Mouse (Mus musculus): ENCODE results near the gene Tas1r1. TPM values are rescaled to one million over a fixed set of nuclear protein-coding genes. Genes with fewer than 3 reads are reported as not detected.
A peak's percentile ranks its signal among the peaks of the same experiment; 100 is the strongest.

The Tas1r1 gene
- polyA plus RNA-seq, 1 experiment: 0.10 TPM

- H3K4me1 ChIP-seq (ENCODE audit: control insufficient read depth, insufficient read depth, low read length): peaks cover 21% of the 10 kb centered on the region
- peak overlapping the region; percentile 86 for H3K4me3 ChIP-seq (replicated peaks; ENCODE audit: insufficient read depth, low read depth, low read length)
- no peak overlapping the region for H3K27ac ChIP-seq (ENCODE audit: insufficient read depth, low read length)
- H3K27me3 ChIP-seq (ENCODE audit: control insufficient read depth, insufficient read depth, low read length): no peaks in the 10 kb centered on the region
- no peak for TF ChIP-seq POLR2A (IDR thresholded peaks at IDR 0.05; ENCODE audit: borderline replicate concordance, insufficient read depth, low read length)
- TF ChIP-seq CTCF (IDR thresholded peaks at IDR 0.05; ENCODE audit: borderline replicate concordance, insufficient read depth, low read depth, low read length): no peak
- WGBS: 52% methylated on average over 15 of the region's 15 CpGs
- no peak for DNase-seq
Observed at GRCm38 (mm10) chr4:152028456-152028855, 9.9 kb downstream of the Tas1r1 start.

GRCm38 (mm10) chr4:152027524-152027923 lies 10.8 kb downstream of the Tas1r1 start, which contains the start of gene Zbtb48:
Gene Zbtb48 (minus strand): TSS chr4:152027671.
- H3K4me3 ChIP-seq (replicated peaks; ENCODE audit: insufficient read depth, low read depth, low read length): peak within 1 kb of the TSS; percentile 86
- TF ChIP-seq CTCF (IDR thresholded peaks at IDR 0.05; ENCODE audit: borderline replicate concordance, insufficient read depth, low read depth, low read length) (no peak), POLR2A (IDR thresholded peaks at IDR 0.05; ENCODE audit: borderline replicate concordance, insufficient read depth, low read length) (peak; percentile 91)
- peak; percentile 95 to 98 for DNase-seq
- WGBS: 1% methylated on average over 35 of the region's 35 CpGs
- peaks cover 27% of the 10 kb centered on the region for H3K4me1 ChIP-seq (ENCODE audit: control insufficient read depth, insufficient read depth, low read length)
- no peaks in the 10 kb centered on the region for H3K27me3 ChIP-seq (ENCODE audit: control insufficient read depth, insufficient read depth, low read length)
- H3K27ac ChIP-seq (ENCODE audit: insufficient read depth, low read length): peak within 1 kb of the TSS; percentile 55

- Histone ChIP-seq H3K27ac (ENCODE audit: insufficient read depth, low read length) (peak overlapping the region; percentile 55), H3K4me1 (ENCODE audit: control insufficient read depth, insufficient read depth, low read length) (peaks cover 30% of the 10 kb centered on the region), H3K27me3 (ENCODE audit: control insufficient read depth, insufficient read depth, low read length) (no peaks in the 10 kb centered on the region), H3K4me3 (replicated peaks; ENCODE audit: insufficient read depth, low read depth, low read length) (peak overlapping the region; percentile 83)
- DNase-seq: peak in 1 of 2 experiments; percentile 27
- TF ChIP-seq CTCF (IDR thresholded peaks at IDR 0.05; ENCODE audit: borderline replicate concordance, insufficient read depth, low read depth, low read length): no peak
- no peak for TF ChIP-seq POLR2A (IDR thresholded peaks at IDR 0.05; ENCODE audit: borderline replicate concordance, insufficient read depth, low read length)
- WGBS: 2% methylated on average over 41 of the region's 41 CpGs
Observed at GRCm38 (mm10) chr4:152026751-152027508, 11.4 kb downstream of the Tas1r1 start.

GRCm38 (mm10) chr4:152024525-152024924 lies 13.8 kb downstream of the Tas1r1 start:
- WGBS: 90% methylated on average over 11 of the region's 11 CpGs

GRCm38 (mm10) chr4:152022506-152022905 lies 15.9 kb downstream of the Tas1r1 start:
- H3K27me3 ChIP-seq (ENCODE audit: control insufficient read depth, insufficient read depth, low read length): no peaks in the 10 kb centered on the region
- TF ChIP-seq CTCF (IDR thresholded peaks at IDR 0.05; ENCODE audit: borderline replicate concordance, insufficient read depth, low read depth, low read length) (no peak), POLR2A (IDR thresholded peaks at IDR 0.05; ENCODE audit: borderline replicate concordance, insufficient read depth, low read length) (no peak)
- peak; percentile 37 to 60 for DNase-seq
- H3K4me3 ChIP-seq (replicated peaks; ENCODE audit: insufficient read depth, low read depth, low read length): no peak overlapping the region
- whole genome bisulfite sequencing: 14% methylated on average over 8 of the region's 8 CpGs
- H3K4me1 ChIP-seq (ENCODE audit: control insufficient read depth, insufficient read depth, low read length): peaks cover 31% of the 10 kb centered on the region
- no peak overlapping the region for H3K27ac ChIP-seq (ENCODE audit: insufficient read depth, low read length)

More at GRCm38 (mm10) chr4:152024525-152024924, 13.8 kb downstream of the Tas1r1 start:
- no peak overlapping the region for H3K27ac ChIP-seq (ENCODE audit: insufficient read depth, low read length)
- no peak for DNase-seq
- TF ChIP-seq CTCF (IDR thresholded peaks at IDR 0.05; ENCODE audit: borderline replicate concordance, insufficient read depth, low read depth, low read length) (no peak), POLR2A (IDR thresholded peaks at IDR 0.05; ENCODE audit: borderline replicate concordance, insufficient read depth, low read length) (no peak)
- no peak overlapping the region for H3K4me3 ChIP-seq (replicated peaks; ENCODE audit: insufficient read depth, low read depth, low read length)
- peaks cover 39% of the 10 kb centered on the region for H3K4me1 ChIP-seq (ENCODE audit: control insufficient read depth, insufficient read depth, low read length)
- H3K27me3 ChIP-seq (ENCODE audit: control insufficient read depth, insufficient read depth, low read length): no peaks in the 10 kb centered on the region

- DNase-seq: peak in 1 of 2 experiments; percentile 25
- Histone ChIP-seq H3K4me3 (replicated peaks; ENCODE audit: insufficient read depth, low read depth, low read length) (no peak overlapping the region), H3K27ac (ENCODE audit: insufficient read depth, low read length) (no peak overlapping the region), H3K4me1 (ENCODE audit: control insufficient read depth, insufficient read depth, low read length) (peaks cover 28% of the 10 kb centered on the region), H3K27me3 (ENCODE audit: control insufficient read depth, insufficient read depth, low read length) (no peaks in the 10 kb centered on the region)
- 0 out of 2 replicates have a peak, but pooled peaks have one; percentile 8 for TF ChIP-seq CTCF (IDR thresholded peaks at IDR 0.05; ENCODE audit: borderline replicate concordance, insufficient read depth, low read depth, low read length)
- no peak for TF ChIP-seq POLR2A (IDR thresholded peaks at IDR 0.05; ENCODE audit: borderline replicate concordance, insufficient read depth, low read length)
- 54% methylated on average over 12 of the region's 12 CpGs for WGBS
Observed at GRCm38 (mm10) chr4:152021568-152022097, 16.7 kb downstream of the Tas1r1 start.

GRCm38 (mm10) chr4:152020024-152020423 lies 18.3 kb downstream of the Tas1r1 start:
- DNase-seq: no peak
- 93% methylated on average over 21 of the region's 21 CpGs for WGBS
- Histone ChIP-seq H3K27me3 (ENCODE audit: control insufficient read depth, insufficient read depth, low read length) (no peaks in the 10 kb centered on the region), H3K4me3 (replicated peaks; ENCODE audit: insufficient read depth, low read depth, low read length) (no peak overlapping the region), H3K27ac (ENCODE audit: insufficient read depth, low read length) (no peak overlapping the region), H3K4me1 (ENCODE audit: control insufficient read depth, insufficient read depth, low read length) (peaks cover 19% of the 10 kb centered on the region)
- TF ChIP-seq CTCF (IDR thresholded peaks at IDR 0.05; ENCODE audit: borderline replicate concordance, insufficient read depth, low read depth, low read length) (no peak), POLR2A (IDR thresholded peaks at IDR 0.05; ENCODE audit: borderline replicate concordance, insufficient read depth, low read length) (no peak)

GRCm38 (mm10) chr4:152019073-152019472 lies 19.3 kb downstream of the Tas1r1 start:
- no peak for TF ChIP-seq POLR2A (IDR thresholded peaks at IDR 0.05; ENCODE audit: borderline replicate concordance, insufficient read depth, low read length)
- no peak for TF ChIP-seq CTCF (IDR thresholded peaks at IDR 0.05; ENCODE audit: borderline replicate concordance, insufficient read depth, low read depth, low read length)
- Histone ChIP-seq H3K27ac (ENCODE audit: insufficient read depth, low read length) (no peak overlapping the region), H3K27me3 (ENCODE audit: control insufficient read depth, insufficient read depth, low read length) (no peaks in the 10 kb centered on the region), H3K4me1 (ENCODE audit: control insufficient read depth, insufficient read depth, low read length) (peaks cover 19% of the 10 kb centered on the region), H3K4me3 (replicated peaks; ENCODE audit: insufficient read depth, low read depth, low read length) (no peak overlapping the region)
- 83% methylated on average over 6 of the region's 6 CpGs for WGBS
- DNase-seq: no peak
